Mouse (Mus musculus): ENCODE measurements around the gene Rasl10b. TPM values are rescaled to one million over a fixed set of nuclear protein-coding genes. Genes with fewer than 3 reads are reported as not detected.

The Rasl10b gene
- polyA plus RNA-seq, 1 experiment from 2014 or later: 0.50 TPM

Other genes with a start within 250 kb of the Rasl10b start
- gene Slfn4, start 234.0 kb upstream of the Rasl10b start, polyA plus RNA-seq (2015; fragmentation: Nextera tagmentation; extraction: Ambion mirVana): 0.16 and 0.17 TPM in 2 replicates
- gene Slfn3, start 217.8 kb upstream of the Rasl10b start, polyA plus RNA-seq (2015; fragmentation: Nextera tagmentation; extraction: Ambion mirVana): 0.72 and 0.95 TPM in 2 replicates
- 0.37 and 0.73 TPM in 2 replicates for gene Slfn14, start 122.4 kb upstream of the Rasl10b start, polyA plus RNA-seq (2015; fragmentation: Nextera tagmentation; extraction: Ambion mirVana)
- 46.3 and 49.1 TPM in 2 replicates for gene Ap2b1, start 110.1 kb upstream of the Rasl10b start, polyA plus RNA-seq (2015; fragmentation: Nextera tagmentation; extraction: Ambion mirVana)
- gene Pex12, start 106.6 kb upstream of the Rasl10b start, polyA plus RNA-seq (2015; fragmentation: Nextera tagmentation; extraction: Ambion mirVana): 15.3 and 16.2 TPM in 2 replicates
- gene Gas2l2, start 20.3 kb downstream of the Rasl10b start, polyA plus RNA-seq (2015; fragmentation: Nextera tagmentation; extraction: Ambion mirVana): 0.06 and 0.13 TPM in 2 replicates
- 0.97 and 1.5 TPM in 2 replicates for gene 1700020L24Rik, start 28.5 kb downstream of the Rasl10b start, polyA plus RNA-seq (2015; fragmentation: Nextera tagmentation; extraction: Ambion mirVana)
- 1.3 and 2.0 TPM in 2 replicates for gene Mmp28, start 53.9 kb downstream of the Rasl10b start, polyA plus RNA-seq (2015; fragmentation: Nextera tagmentation; extraction: Ambion mirVana)
- gene Taf15, start 63.9 kb downstream of the Rasl10b start, polyA plus RNA-seq (2015; fragmentation: Nextera tagmentation; extraction: Ambion mirVana): 8.3 and 10.0 TPM in 2 replicates
- not detected in 2 replicates for gene Heatr9, start 113.0 kb downstream of the Rasl10b start, polyA plus RNA-seq (2015; fragmentation: Nextera tagmentation; extraction: Ambion mirVana)
- 3.5 and 4.8 TPM in 2 replicates for gene Ccl5, start 121.4 kb downstream of the Rasl10b start, polyA plus RNA-seq (2015; fragmentation: Nextera tagmentation; extraction: Ambion mirVana)
- gene Ccl9, start 169.5 kb downstream of the Rasl10b start, polyA plus RNA-seq (2015; fragmentation: Nextera tagmentation; extraction: Ambion mirVana): 47.6 and 52.6 TPM in 2 replicates
- gene Ccl6, start 183.9 kb downstream of the Rasl10b start, polyA plus RNA-seq (2015; fragmentation: Nextera tagmentation; extraction: Ambion mirVana): 30.3 and 39.1 TPM in 2 replicates
- not detected in 2 replicates for gene Rpl9-ps1, start 236.5 kb downstream of the Rasl10b start, polyA plus RNA-seq (2015; fragmentation: Nextera tagmentation; extraction: Ambion mirVana)
- gene Ccl3, start 240.2 kb downstream of the Rasl10b start, polyA plus RNA-seq (2015; fragmentation: Nextera tagmentation; extraction: Ambion mirVana): 0.43 and 0.66 TPM in 2 replicates

Measured in intestine, embryonic 16.5 days (tissue).